Mouse (Mus musculus): ENCODE data around the gene Dpysl4.

- TF ChIP-seq CTCF (conservative IDR thresholded peaks at IDR 0.05 in 1 of 2, IDR thresholded peaks at IDR 0.05 in 1 of 2; ENCODE audit: low read depth in 2 of 2, low read length in 2 of 2) (no peak), MAZ (IDR thresholded peaks at IDR 0.05; ENCODE audit: low read depth, low read length) (no peak), RCOR1 (conservative IDR thresholded peaks at IDR 0.05; ENCODE audit: low read depth, low read length) (no peak), ZMIZ1 (IDR thresholded peaks at IDR 0.05; ENCODE audit: low read depth, low read length) (no peak), POLR2A (IDR thresholded peaks at IDR 0.05; ENCODE audit: low read depth, low read length) (no peak), JUND (conservative IDR thresholded peaks at IDR 0.05; ENCODE audit: low read depth, low read length) (no peak)
Observed at GRCm38 (mm10) chr7:139087801-139088200, 2.0 kb downstream of the Dpysl4 start.

All from CH12.LX (cell line).